Mouse (Mus musculus): ENCODE measurements at regions not wholly inside any gene's neighbourhood (a gene's known extent, or its start where the extent isn't known, plus 50 kb on each side); places are given as distances from the start of the nearest gene placed in this dataset.

DNA sequence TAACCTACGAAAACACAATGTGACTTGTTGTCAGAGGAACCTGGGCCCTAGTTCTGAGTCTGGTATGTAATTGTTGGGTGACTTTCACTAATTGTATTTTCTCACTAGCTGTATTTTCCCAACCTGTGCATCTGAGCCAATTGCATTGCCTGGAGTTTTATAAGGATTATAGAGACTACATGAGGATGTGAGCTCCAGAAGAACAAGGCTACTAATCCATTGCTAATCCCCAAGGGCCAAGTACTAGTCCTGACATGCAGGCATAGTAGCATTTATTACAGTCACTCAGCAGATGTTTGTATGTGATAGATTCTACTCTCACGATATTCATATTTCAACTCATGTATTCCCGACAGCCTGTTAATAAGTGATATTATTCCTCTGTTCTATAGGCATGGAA, 2481.1 kb upstream of the Gm7489 start:
- DNase-seq: no peak

DNA sequence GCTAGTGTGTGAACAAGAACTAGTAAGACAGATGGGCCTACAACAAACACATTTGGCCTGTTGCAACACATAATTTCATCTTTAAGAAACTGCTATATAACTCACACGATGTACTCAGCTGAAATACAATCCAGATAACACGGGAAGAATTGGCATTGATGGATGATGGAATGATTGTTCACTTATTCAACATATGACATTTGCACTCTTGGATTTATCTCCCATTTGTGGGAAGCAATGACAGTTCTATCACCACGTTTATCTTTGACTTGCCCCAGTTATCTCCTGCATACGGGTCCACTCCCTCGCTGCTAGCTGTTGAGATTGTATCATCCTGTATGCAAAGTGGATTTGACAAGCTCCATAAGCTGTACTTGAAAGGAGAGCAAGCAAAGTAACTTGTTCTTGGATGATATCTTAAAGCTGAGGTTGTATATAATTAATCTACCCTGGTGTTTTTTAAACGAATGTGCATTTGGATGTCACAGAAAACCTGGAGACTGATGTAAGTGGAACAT, 2474.9 kb upstream of the Gm7489 start:
- no peak for DNase-seq

DNA sequence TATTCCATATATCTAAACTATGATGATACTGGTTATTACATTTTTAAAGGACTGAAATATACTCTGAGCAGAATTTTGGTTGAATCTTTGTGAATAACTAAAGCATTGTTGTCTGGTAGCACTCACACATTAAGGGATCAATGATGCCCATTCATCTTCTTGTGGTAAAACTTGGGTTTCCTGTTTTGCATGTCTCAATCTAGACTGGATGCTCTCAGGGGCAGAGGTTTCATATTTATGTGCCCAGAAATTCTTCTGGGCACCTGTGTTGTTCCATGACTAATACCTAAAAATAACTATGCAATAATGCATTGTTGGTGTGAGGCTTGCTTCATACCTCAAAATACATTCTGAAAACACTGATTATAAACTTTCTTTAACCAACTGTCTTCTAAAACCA, 2472.7 kb upstream of the Gm7489 start:
- no peak for DNase-seq

DNA sequence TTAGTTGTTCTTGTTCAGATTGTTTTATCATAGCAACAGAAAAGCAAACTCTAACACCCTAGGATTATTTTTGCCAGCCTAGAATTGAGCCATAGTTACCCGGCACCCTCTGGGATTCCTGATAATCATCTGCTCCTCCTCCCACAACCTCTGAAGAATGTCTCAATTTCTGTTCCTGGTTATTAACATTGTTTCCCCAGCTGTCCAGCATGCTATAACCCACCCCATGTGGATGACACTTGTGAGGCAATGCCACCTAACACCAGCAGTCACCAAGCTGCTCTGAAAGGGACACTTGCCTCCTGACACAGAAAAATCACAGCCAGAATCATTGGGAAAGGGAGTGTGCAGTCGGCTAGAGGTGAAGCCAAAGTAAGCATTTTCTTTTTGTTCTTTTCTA, 2442.1 kb upstream of the Gm7489 start:
- DNase-seq: no peak

DNA sequence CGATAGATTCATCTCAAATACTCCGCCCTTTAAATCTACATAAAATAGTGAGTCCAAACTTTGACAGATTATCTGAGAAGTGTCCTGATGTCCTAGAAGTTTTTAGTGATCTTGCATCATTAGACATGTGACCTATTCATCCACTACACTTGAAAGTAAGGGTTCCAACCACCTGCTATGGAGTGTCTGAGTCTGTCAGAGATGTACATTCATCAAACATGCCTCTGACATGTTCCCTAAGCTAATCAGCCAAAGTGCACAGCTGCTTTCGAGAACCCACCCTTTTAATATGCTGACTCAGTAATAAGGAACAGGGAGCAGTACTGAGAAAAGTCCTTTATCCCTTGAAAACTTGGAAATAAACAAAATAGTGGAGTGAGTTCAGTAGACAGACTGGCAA, 2414.8 kb upstream of the Gm7489 start:
- DNase-seq: no peak

DNA sequence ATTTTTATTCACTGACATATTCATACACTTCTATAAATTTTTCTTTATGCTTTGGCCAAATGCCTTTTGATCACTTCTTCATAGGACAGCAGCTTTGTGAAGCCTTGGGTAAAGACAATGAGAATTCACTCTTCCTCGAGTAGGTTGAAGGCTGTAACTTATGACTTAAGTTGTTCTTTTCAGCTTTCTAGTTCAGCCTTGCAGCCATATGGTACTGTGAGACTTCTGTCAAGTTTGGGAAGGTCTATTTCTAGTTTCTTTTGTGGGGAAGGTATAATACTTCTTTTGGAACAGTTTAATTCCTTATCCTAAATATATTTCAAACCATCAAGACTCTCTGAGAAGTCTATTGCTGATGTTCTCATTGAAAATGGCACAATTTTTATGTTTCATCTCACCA, 2413.6 kb upstream of the Gm7489 start:
- no peak for DNase-seq

DNA sequence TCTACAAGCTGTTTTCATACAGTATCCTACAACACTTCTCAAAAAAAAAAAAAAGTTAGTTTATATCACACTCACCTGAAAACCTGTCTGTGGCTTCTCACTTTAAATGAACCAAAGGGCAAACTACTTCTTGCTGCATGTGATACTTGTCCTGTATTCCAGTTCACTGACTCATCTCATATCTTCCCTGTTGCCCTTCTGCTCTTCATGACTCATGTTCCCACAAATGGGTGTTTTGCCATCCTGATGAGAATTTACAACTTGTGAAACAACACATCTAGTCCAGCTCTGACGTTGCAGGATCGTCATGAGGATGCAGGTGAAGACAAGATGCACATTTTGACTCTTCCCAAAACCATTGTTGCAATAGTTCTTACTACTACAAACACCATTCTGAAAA, 2412.7 kb upstream of the Gm7489 start:
- peak; percentile 1 for DNase-seq

DNA sequence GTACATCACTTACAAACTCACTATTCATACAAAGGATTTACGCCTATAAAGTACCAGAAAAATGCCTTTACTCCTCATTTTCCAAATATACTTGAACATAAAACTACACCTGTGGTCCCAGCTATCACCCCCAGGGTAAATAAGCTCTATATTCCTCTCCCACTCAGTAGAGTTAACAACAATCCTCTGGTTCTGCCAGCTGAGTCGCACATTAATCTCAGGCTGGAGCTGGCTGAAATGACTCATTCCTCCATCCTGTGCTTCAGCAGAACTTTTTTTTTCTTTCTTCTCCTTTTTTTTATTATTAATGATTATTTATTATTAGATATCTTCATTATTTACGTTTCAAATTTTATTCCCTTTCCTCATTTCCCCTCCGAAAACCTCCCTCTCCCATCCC, 2402.8 kb upstream of the Gm7489 start:
- no peak for DNase-seq

DNA sequence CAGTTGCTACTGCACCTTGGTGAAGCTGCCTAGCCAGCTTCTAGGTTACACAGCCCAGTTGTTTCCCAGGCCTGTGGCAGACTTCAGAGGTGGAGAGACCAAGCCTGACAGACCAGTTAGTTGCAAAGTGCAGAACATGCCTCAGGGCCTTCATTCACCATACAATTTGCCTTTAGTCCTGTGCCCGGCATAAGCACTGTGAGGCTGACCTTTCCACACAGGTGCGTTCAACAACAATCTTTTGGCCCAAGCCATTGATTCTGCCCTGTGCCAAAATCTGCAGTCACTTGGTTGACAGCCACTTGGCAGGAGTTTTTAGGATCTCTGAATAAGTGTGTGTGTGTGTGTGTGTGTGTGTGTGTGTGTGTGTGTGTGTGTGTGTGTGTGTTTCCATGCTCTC, 2400.5 kb upstream of the Gm7489 start:
- no peak for DNase-seq

DNA sequence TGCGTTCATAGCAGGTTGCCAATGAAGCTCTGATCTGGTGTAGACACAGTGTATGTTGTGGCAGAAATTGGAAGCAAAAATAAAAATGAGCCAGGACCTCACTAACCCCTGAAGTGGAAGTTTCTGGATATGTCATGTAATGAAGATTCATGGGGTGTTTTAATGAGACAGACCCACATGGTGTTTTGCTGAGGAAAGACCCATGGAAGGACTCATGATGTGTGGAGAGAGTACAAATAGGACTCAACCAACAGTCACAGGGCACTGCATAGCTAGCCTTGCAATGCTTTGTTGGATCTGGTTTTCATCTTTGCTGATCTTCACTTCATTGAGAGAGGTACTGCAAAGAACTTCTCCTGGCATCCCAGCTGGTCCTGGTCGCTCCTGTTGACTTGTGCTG, 2399.2 kb upstream of the Gm7489 start:
- DNase-seq: no peak

DNA sequence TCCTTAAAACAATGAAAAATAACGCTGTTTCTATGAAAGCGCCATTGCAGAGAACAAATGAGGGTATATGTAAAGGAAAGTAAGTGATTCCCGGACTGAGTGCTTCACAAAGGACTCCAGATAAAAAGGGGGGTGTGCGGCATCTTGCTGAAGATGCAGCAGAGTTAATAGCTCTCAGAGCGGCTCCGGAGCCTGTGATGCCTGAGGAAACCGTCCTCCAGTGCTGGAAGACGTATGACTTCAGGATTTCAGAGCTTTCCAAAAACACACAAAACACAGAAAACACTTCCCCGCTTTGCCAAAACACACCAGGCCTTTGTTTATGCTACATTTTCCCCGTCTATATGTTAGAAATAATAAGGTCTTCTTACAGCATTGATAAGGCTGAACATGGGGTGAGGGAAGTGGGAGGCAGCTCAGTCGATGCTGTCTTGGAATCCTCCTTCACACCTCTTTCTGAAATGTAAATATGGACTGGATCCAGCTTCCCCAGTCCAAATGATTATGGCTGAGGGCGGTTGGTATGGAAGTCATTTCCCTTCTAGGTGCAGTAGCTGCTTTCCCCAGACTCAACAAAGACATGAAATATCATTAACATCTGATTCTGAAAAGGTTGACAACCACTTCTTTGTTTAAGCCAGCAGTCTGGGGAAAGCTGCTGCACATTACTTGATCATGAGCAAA, 2382.5 kb upstream of the Gm7489 start:
- DNase-seq: no peak

DNA sequence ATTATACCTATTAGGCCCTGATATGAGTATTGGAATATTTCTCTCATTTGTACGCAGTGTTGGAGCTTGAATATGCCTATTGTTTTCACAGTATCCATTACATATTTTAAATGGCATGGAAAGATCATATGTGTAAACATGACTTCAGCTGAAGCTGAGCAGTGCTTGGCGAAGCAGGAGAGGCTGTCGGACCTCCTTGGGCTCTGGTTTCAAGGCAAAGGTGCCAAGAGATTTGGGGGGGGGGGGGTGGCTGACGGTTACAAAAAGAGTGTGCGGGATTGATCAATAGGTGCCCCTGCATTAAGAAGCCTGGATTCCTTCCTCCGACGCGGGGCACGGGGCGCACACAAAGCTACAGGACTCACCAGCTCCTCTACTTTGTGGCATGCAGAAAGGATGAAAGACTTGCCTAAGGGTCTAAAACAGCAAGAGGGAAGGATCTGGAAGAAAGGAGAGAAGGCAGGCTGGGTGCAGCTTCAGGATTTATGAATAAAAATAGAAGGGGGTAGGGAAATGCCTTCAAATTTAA, 2381.9 kb upstream of the Gm7489 start:
- DNase-seq: no peak

DNA sequence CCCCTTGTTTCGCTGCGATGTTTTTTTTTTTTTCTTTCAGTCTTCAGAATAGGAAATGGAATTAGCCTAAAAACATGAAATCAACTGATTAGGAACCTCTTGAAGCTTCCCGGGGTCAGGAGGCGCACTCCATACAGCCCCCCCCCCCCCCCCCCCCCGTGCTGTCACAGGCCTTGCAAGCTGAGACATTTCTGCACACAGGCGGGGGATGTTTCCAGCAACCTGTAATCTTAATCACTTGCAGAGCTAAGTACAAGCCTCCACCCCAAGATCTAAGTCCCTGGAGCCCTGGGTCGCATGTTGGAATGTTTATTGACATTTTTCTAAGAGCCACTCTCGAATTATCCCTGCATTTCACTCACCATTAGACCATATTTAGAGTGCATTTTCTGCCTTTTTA, 2381.4 kb upstream of the Gm7489 start:
- no peak for DNase-seq

DNA sequence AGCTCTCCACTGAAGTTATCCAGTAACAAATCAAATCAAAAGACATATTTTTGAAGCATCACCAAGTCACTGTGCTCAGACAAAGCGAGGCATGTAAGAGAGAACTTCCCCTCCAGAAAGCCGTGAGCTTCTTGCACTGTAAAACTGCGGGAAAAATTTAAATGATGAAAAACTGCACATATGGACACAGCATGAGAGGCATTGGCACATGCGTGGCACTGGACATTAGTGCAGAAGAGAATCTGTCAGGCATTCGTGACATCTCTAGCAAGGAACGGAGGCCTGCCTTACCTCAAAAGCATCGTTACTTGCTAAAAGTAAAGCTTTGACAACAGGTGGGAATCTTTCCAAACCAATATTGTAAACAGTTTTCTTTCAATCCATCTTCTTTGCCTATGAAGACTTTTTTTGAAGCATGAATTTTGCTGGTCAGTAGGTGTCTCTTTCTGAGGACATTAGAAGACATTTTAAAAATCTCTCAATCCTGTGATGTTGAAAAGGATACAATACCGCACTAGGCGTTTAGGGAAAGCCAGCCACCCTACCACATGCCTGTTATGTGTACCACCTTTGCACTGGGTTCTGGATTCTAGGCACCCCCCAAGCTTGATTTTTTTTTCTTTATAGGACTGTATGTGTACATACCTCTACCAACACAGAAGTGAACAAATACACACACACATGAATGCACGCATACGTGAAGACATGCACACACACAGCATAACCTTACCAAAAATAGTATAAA, 2380.5 kb upstream of the Gm7489 start:
- DNase-seq: no peak

DNA sequence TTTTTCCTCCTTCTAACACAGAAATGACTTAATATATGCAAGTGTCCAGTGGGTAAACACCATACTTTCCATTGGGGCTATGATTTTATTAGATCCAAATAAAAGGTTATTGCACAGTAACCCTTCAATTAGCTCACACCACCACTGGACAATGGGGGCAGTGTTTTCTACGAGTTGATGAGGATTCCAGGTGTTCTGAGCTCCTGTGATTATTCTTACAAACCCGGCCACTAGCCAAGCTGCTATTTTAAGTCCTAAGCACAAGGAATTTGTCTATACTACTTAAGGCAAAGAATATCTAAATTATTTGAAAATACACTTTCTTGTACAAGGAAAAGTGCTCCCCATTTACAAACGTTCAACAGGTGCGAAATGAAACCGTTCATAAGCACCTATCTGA, 2379.9 kb upstream of the Gm7489 start:
- DNase-seq: no peak

DNA sequence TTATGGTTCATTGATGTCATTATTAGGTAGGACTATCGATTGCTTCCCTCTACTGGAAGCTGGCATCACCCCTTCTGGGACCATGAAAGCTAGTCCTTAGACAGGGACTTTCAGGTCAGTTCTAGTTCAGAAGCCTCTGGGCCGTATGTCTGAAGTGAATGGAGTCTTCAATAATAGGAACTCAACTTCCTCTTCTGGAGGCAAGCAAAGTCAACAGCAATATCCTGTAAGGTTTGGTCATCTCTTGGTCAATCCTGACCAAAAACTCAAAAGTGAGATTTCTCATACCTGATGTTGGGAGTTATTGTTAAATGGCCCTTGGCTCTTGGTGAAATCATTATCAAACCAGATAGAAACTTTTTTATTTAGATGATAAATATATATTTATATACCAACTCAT, 2377.6 kb upstream of the Gm7489 start:
- DNase-seq: no peak

DNA sequence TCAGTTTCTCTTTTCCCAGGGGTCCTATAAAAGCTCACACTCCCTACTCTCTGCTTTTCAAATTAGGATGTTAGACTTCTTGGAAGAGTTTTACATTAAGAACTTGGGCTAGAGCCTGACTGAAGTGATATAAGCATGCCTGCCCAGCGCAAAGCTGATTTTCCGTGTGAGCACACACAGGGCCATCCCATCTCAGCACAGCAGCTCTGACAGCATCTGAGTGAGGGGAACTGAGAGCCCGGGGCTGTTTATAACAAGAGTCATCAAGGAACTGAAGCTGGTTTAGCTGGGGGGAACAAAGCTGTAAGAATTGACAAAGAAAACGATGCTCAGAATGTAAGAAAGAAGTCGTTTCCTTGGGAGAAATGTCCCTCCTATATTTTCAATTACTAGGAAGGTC, 2373.4 kb upstream of the Gm7489 start:
- no peak for DNase-seq

DNA sequence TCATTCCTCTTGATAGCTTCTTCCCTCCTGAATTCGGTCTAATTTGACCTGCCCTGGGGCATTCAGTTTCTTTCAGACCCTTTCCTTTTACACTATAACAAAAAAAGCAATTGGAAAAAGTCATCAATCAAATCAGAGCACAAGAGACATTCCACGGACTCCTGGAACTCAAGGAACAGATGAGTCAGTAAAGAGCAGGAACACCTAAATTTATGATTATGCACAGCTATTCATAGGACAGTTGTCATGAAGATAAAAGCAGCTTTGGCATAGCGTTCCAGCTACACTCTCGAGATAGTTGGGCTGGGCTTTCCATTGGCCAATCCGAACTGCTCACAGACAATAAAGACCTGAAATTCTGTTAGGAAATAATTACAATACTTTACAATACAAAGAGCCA, 2348.4 kb upstream of the Gm7489 start:
- no peak for DNase-seq

DNA sequence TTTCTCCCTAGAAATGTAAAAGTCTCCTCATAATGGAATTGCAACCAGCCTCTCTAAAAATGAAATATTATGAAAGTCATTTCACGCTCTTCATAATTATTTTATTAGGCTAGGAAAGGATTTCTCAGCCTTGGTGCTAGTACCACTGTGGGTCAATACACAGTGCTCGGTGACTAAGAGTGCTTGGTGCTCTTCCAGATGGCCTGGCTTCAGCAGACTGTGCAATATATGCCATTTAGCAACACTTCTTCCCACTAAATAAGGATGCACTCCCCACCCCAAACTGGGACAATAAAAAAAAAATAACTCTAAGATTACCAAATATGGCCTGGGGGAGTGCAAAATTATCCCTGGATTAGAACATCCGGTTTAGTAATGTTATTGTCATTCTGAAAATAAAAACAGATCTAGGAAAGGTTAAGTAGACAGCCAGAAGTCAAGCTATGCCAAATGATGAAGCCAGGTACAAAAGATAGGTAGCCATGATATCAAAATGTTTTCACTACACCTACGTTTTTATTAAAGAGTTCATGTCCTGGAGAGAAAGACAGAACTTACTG, 2333.4 kb upstream of the Gm7489 start:
- DNase-seq: no peak

DNA sequence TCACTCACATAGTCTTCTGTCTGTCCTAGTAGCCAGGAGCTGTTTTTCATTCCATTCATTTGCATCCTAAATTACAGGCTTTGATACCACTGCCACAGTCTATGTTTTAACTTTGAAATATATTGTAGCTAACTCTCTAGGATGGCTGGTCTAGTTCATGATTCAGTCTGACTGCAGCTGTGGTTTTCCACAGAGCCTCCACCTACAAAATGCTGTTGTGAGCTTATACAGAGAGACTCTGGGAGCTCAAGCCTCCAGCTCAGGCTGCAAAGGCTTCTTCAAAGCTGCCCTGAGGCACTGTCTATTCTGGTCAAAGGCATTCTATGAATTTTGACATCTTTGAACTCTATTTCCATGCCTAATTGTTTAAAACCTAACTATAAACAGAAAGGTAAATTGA, 2326.5 kb upstream of the Gm7489 start:
- no peak for DNase-seq

DNA sequence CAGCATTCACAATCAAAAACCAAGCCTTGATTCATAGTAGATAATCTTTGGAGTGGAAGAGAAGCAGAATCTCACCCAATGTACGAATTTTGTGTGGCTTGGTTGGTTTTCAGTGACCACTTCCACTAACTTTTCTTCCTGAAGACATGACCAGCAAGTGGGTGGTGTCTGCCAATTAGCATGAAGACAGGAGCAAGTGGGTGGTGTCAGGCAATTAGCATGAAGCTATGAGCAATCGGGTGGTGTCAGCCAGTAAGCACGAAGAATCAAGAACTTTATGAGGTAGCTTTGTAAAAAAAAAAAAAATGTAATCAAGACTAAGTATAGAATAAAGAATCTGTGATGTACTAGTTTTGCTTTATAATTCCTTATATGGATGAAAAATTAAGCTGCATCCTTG, 2319.2 kb upstream of the Gm7489 start:
- no peak for DNase-seq

DNA sequence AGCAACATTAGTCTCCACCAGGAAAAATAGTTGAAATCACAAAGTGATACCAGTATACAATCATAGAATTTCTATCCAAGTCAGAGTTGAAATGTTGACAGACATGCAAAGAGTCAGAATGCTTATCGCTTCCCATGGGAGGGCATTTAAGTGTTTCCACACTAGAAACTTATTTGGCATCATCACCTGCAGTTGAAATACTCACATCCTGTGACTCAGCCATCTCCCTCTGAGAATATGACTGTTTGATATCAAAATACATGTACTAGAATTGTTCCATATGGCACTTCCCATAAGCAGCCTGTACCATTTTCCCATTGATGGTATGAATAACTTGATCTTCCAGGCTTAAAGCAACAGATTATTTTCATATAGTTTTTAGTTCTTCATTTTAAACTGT, 2314.1 kb upstream of the Gm7489 start:
- DNase-seq: no peak

DNA sequence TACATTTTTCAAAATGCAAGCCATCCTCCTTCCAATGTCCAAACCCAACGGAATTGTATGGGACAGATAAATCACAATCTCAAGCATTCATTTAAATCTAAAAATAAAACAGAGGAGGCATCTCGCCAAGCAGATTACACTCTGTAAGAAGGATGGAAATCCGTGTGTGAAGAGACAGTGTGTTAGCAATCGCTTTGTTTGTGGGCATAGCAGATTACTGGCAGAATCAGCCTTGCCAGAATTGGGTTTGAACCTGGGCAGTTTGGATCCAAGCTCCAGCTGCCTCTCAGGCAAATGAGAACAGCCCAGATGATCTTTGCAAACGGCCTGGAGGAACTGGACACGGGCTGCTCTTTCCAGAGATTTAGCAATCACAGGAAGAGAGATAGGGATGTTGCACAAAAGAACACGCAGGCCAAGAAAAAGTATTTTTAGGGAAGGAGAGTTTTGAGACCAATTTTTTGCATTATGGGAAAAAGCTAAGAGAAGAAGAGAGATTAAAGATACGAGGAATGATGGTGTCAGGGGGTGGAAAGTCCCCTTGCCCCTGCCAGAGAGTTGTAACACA, 2310.1 kb upstream of the Gm7489 start:
- DNase-seq: no peak

DNA sequence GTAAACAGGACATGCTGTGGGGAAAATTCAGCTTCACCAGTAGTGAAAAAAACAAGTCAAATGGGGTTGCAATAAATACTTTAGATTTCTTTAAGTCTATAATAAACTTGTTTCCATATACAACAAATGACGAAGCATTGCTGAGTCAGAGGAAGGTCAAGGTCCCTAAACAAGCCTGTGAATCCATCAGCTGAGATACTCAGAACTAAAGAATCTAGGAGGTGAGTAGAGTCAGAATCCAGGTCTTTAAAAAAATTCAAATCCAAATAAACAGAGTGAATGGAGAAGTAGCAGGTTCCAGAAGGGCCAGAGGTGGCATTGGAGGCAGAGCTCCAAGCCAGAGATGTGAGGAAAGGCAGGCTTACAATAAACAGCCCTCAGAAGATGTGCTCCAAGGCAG, 2301.1 kb upstream of the Gm7489 start:
- DNase-seq: no peak

All from adrenal gland, adult 8-10 months (tissue).